Mouse (Mus musculus) megakaryocyte, adult 5-6 weeks (primary cell): ENCODE measurements around the gene Btrc. TPM values are rescaled to one million over a fixed set of nuclear protein-coding genes. Genes with fewer than 3 reads are reported as not detected.
"Not testable (repeated sequence)": the region's sequence is repeated elsewhere in the genome, so short reads cannot be mapped to it uniquely, and the experiment has no call there.

Experiments
- ATAC-seq: 2 replicates; pipeline ENCODE4 v1.8.0; 2016; ENCODE audit warnings: mild to moderate bottlenecking, inconsistent platforms; ENCODE audit not compliant: poor library complexity, severe bottlenecking
- total RNA-seq, 2 experiments: library from RNA; stranded (forward) in 1 of 2; stranded (reverse) in 1 of 2; fragments of 153-499, 151-499 nt in 1 of 2; fragments of 221-1000, 200-1000 nt in 1 of 2; gene quantifications; 2 replicates each; pipeline versions ENCODE4 v1.2.3 to v1.2.4; 2015 to 2017

Btrc gene
- total RNA-seq, 2 experiments from 2014 or later, result 5.7 to 9.3 TPM

DNA sequence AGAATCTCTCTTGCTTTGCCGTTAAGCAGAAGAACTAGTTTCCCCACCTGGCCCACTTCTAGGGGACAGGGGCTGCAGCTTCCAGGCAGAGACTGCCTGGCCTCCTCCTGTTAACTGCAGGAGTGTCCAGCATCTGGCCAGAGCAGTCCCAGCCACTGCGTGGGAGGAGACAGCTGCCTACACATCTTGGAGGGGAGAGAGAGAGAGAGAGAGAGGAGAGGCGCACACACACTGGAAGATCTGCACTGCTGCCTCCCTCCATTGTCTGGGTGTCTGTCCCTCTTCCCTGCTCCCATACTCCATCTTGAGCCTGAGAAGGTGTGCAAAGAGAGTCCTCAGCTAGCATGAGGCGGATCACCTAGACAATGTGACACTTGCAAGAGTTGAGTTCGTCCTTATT lies 165.8 kb downstream of the Btrc start:
- ATAC-seq, result no peak

DNA sequence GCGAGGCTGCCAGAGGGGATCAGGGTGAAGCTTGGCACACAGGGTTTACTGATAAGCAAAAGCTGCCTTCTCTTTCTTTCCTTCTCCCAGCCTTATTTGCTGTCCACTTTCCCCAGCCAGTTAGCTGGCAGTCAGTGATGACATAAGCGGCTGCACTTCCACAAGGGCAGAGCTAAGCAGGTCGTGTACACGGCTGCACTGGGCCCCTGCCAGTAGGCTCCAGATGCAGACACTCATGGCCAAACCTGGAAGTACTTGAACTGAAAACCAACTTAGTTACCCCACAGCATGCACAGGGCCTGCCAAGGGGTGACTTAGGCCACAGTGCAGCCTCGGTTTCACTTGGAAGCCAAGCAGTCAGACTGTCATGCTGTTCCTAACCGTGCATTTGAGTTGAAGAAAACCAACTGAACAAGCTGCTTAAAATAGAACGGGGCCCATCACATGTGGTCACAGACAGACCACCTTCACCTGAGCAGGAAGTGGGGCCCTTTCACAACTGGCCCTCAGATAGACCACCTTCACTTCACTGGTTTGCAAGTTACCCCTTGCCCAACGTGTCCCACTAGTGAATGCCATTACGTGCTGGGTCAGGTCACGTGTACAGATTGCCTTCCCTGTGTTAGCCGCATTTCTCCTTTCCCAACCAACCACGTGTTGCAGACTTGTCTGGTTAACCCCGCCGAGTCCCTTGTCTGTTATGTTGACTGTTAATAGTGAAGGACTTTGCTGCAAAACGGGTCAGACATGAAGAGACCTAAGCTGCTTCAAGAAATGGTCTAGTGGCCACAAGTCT lies 166.9 kb downstream of the Btrc start:
- peak; percentile 54 for ATAC-seq

DNA sequence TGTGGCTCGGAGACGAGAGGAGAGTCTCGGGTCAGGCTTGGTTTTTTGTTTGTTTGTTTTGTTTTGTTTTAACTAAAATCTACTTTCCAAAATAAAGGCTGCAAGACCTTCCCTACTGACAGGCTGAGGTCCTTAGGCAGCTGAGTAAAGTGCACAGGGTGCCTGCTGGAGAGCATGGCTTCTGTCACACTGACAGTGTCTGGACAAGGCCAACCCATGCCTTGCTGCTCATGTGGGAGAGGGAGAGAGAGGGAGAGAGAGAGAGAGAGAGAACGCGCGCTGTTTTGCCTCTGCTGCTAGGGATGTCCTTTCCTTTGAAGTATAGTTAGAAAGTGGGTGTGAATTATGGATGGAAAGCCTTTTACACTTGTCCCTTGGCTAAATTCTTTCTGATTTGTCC lies 168.0 kb downstream of the Btrc start:
- no peak for ATAC-seq

DNA sequence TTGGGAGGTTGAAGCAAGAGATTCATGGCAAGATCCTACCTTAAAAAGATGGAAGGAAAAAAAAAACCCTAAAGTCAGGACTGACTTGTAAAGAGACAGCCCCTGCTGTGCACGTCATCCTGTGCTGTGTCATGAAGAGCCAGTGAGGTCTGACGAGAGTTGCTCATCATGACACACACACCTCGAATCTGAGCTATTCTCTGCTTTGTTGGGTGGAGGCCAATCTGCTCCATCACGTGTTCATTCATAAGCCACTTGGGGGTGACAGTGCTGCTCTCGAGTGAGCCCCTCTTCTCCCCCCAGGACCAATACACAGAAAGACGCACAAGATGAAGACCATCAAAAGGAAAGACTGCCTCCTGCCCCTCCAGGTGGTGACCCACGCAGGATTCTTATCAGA lies 170.1 kb downstream of the Btrc start:
- ATAC-seq, result no peak

DNA sequence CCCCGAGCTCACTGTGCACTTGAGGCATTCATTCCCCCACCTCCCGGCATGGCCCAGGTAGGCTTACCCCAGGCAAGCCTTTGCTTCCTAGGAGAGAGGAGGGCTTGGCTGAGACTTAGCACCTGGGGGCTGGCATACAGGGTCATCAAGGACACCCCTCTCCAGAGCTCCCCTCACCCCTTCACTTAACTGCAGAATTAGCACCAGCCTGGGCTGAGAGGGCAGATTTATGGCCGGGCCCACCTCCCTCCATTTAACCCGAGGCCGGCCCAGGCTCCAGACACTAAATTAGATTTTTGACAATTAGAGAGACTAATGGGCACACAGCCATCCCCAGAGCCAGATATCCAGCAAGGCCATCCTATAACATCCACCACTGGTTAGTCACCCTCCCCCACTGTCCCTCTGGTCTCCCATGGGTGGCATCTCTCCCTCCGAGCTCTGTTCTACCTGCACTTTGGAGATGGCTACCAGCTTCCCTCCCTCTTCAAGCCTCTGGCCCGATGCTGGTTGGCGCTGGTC lies 171.7 kb downstream of the Btrc start:
- no peak for ATAC-seq

DNA sequence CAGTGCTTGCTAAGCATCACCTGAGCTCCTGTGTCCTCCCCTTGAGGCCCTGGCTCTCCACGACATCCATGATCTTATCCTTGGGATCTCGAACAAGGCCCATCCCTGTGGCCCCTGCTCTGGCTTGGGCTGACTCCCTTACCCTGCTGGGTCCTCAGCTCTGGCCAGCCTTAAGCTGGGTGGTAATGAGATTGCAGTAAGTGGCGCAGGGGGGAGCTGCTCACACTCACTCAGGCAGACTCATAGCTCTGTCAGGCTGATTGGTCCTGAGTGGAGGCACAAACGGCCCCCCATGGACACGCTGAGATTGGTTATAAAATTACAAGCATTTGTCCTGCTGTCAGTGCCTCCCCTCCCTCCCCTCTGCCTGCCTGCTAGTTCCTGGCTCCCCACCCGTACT lies 172.4 kb downstream of the Btrc start:
- no peak for ATAC-seq

DNA sequence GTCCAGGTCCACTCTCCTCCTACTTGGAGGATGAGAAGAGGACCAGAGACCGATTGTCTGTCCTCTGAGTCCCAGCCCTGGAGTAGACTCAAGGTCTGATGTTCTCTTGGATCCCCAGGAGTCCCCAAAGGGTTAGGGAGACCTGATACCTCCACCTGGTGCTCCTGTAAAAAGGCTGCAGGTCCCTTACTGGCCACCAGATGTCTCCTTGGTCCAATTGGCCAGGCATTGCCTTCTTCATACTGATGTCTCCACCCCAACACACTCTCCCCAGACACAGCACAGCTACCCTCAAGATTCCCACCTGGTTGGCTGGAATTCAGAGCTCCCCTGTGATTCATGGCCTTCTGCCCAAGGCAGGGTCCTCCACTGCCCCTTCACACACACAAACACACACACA lies 174.0 kb downstream of the Btrc start:
- ATAC-seq, result peak; percentile 86

DNA sequence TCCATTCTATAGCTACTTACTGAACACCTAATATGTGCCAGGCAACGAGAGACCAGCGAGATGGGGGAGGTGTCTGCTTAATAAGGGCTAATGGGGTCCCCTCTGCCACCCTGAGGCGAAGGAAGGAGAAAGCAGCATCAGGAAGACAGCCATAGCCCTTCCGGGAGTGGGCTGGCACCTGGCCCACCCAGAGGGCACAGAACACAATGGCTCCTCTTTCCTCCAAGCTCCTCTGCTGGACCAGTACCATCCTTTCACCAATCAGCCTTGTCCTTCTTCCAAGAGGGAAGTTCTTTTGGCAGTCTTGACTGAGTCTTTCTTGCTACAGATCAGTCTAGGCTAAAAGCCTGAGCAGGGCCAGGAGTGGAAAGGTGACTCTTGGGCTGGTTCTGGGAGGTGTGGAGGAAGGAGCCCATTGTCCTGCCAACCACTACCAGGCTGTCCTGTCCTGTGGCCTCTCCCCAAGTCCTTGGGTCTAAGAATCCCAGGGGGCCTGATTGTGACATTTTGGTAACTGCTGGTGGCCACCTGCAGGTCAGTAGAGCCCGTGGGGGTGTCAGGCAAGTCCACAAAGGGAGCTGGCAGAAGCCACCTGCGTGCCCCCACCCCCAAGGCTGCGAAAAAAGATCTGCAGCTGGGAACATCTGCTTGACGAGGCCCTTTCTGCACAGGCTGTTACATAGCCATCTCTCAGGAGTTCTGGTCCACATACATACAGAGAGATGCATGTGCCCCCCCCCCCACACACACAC lies 177.3 kb downstream of the Btrc start:
- ATAC-seq, result no peak

DNA sequence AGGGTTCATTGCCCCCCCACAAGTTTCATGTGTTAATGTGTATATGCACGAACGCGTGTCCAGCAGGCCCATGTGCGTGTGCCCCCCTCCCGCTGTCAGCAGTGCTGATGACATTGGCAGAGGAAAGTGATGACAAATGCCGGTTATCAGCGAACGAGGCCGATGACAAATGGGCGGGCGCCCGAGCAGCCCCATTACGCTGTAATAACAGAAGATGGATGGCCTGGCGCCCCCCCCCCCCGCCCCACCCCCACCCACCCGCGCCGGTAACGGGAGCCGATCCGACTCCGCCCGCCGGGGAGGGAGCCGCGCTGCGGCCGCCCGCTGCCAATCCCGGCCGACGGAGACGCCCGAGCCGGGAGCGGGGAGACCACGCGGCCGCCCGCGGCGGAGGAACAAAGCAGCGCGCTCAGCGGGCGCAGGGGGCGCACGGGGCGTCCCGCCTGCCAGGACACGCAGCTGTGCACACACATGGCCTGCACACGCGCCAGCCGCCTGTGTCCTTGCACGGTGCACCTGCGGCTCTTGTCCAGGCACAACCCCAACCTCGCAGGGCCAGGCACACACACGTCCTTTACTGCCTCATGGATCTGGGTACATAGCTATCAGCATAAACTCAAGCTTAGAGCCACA lies 178.0 kb downstream of the Btrc start:
- ATAC-seq, result no peak

DNA sequence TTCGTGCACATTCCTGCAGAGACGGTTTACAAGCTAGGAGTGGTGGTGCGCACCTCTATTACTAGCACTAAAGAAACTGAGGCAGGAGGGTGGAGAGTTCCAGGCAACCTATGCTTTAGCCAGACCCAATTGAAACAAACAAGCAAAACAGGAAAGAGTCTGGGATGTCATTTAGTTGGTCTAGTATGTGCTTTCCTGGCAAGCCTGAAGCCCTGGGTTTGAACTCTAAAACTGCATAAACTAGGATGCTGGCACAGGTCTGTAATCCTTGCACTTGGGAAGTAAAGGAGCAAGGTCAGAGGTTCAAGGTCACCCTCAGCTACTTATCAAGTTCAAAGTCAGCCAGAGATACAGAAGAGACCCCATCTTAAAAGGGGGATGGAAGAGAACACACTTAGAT lies 178.5 kb downstream of the Btrc start:
- ATAC-seq, result no peak

DNA sequence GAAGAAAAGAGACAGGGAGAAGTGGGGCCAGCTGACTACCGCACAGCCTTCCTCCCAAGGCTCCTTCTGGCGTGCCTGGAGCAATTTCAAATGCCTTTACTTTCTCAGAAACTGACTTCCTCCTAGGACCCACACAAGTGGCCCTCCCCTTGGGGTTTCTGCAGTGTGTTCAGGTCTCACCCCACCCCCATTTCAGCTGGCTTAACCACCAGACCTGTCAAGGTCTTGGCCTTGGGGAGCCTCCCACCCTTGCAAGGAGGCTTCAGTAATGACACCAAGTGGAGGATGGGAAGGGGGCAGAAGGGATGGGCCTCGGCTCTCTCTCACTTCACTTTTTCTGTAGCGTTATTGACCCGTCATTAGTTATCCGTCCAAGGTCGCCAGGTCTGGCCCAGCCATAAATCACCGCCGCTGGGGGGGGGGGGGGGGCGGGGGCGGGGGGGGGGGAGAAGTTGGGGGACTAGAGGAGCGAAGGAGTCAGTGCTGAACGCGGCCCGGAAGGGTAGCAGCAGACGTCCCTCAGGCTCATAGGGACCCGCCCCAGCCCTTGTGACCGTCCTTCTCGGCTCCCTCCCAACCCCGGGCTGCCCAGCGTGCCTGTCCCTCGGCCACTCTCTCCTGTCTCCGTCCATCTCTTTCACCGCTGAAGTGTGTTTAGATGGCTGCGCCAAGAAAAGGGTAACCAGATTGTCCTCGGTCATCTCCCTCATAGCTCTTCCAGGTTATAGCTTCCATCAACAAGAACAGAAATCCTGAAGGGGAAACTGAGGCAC lies 180.8 kb downstream of the Btrc start:
- peak; percentile 42; the same call in 1 of the 2 replicates for ATAC-seq

DNA sequence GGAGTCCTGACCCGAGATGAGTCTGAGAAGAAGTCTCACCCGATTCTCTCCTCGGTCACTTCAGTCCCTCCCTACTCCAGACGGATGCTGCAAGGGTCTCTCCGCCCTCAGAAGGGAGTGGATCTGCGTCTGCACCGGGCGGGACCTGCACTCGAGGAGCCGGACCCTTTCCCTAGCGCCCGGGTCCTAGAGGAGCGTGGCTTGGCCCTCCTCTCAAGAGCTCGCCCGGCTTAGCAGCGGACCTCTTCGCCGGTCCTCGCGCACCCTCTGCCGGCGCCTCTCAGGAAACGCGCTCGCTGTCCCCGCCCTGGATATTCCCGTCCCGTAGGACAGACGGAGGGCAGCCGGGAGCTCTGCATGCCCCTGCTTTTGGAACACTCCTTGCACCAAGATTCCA lies 181.4 kb downstream of the Btrc start:
- peak; percentile 90 for ATAC-seq

DNA sequence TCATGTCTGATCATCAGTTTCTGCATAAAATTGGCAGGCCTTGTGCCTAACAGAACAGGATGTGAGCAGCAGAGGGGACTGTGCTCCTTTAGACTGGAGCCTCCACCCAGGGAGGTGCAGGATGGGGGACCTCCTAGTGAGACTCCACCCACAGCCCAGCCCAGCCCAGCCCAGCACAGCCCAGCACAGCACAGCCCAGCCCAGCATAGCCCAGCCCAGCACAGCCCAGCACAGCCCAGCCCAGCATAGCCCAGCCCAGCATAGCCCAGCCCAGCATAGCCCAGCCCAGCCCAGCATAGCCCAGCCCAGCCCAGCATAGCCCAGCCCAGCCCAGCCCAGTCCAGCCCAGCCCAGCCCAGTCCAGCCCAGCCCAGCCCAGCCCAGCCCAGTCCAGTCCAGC lies 184.7 kb downstream of the Btrc start:
- ATAC-seq, result not testable (repeated sequence)

DNA sequence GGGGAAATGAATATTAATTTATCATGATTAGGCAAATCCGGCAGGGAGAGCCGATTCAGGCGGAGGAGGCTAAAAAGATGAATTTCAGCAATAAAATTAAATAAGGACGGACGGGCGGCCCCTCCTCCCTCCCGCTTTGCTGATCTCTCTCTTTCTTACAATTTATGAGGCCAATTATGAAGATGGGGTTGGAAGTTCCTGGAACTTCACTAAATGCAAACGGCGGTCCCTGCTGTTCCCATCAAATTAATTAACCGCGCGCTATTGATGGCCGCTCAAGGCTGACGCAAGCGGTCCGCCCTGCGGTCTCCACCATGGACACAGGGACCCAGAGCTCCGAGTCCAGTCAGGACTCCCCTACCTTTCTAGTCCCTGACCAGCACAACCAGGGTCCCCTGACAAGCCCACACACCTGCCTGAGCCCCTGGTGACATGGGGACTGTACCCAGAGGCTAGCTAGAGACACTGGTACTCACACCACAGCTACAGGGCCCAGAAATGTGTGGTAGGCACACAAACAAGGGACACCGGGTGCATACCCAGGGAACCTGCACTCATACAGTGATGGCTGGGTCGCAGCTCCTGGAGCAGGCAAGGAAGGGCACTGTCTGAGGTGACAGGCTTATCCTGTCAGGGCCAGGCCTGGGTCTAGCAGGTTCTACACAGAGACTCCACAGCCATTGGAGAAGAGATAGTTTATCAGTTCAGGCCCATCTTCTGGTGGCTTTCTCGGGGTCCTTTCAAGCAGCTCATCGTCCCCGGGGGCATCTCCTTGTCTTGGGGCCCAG lies 185.8 kb downstream of the Btrc start:
- ATAC-seq, result no peak

DNA sequence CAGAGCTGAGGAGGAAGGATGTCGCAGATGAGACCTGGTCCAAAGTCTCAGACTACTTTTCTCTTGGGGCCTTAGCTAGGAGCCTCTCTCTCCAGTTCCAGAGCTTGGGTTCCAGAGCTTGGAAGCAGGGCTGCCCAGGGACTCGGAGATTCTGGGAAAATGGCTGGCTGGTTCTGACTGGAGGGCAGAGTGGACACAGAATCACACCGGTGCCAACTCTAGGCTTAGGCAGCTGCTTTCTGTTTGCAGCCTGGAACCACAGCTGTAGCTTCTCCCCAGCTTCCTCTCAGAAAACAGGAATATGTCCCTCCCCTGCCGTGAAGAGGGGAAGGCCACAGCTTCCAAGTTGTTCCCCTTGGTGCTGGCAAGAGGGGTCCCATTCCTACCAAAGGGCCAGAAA lies 186.4 kb downstream of the Btrc start:
- no peak for ATAC-seq

DNA sequence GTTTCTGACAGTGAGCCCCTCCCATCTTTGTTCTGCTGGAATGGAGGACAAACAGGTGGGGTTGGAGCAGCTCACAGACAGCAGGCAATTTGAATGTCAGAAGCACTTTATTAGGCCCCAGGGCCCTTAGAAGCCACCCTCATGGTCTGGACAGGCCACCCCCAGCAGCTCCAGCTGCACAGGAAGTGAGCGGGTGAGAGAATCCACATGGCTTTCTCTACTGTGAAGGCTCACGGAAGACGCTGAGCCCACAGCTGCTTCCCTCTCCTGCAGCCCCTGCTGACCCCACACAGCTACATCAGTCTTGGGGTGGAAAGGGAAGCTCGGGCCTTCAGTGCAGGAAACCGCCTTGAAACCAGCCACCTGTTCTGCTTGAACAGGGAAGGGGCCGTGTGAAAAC lies 188.7 kb downstream of the Btrc start:
- ATAC-seq, result no peak; the same call in 1 of the 2 replicates

DNA sequence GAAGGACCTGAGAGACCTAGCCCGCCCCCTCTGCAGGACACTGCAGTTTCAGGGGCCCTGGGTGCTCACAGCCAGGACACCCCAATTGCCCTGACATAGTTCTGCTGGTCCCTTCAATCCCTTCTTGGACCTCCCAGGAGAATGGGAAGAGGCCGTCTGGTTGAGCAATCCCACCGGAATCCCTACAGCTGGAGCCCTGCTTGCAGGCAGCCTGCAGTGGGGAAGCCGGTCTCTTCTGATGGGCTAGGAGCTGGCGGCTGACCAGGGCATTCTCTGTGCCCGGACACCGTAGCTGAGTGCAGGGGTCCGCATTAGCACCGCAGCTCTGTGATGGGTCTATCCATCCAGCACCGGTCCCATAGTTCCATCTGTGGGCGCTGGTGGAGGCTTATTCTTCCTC lies 190.6 kb downstream of the Btrc start:
- ATAC-seq, result no peak

DNA sequence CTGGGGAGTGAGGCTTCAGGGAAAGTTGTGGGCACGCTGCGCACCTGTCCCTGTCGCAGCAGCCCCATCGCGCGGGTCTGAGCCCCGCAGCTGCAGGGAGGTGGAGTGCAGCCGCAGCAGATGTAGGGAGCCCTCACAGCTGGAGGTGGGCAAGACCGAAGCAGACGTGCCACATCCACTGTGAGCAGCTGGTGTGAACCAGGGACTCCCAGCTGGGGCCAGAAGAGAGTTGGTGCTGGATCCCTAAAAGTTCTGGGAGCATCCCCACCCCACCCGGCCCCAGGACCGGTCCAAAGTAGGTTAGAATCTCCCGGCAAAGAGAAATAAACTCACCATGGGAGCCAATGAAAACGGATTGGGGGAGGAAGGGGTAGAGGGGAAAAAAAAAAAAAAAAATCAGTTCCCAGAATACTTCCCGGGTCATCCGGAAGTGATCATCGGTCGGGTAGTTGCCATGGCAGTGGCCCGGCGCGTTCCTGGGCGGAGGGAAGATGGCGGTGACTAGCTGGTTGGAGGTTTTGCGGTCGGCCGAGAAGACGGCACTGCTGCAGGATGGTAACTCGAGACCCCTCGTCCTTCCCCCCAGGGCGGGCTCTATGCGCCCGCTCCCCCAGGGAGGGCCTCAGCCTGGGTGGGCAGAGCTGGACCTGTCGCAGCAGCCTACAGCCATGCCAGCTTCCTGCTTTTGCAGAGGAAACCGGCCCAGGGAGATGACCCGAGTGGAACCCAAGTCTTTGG lies 196.8 kb downstream of the Btrc start, which contains the start of the genes Poll and Gm17018:
Gene Poll, minus strand, starts transcription at position 379 of the 738 bp plus-strand sequence.
Gene Gm17018, plus strand, starts transcription at position 463 of the 738 bp plus-strand sequence.
- peak; percentile 82 for ATAC-seq
